ENCODE assay signal across 26 mouse cellular contexts in genomic region chr12:69713628-69714027, GRCm38 (mm10).
"Had no signal": no experiment of that assay in that cellular context is flagged by ENCODE, and none has a peak within 500 bp of the region (broad histone marks: within the 10 kb centered on the region; RNA-seq: fewer than 3 reads in every experiment).

No protein-coding gene starts in this region.

- H3K27ac ChIP-seq: gastrocnemius, adult 2 months; heart, embryonic 13.5 days; heart, embryonic 15.5 days; hindbrain, embryonic 10.5 days; hindbrain, embryonic 12.5 days; hindbrain, embryonic 14.5 days; kidney, embryonic 15.5 days; limb, embryonic 13.5 days; limb, embryonic 15.5 days; liver, embryonic 13.5 days; liver, embryonic 15.5 days had no signal

- DNase-seq: gastrocnemius, adult 2 months; gastrocnemius, postnatal 10 days; gastrocnemius, postnatal 25 days; heart, adult 18-20 months; heart, postnatal 14 days; heart, postnatal 36 days; kidney, postnatal 10 days; kidney, postnatal 25 days; layer of hippocampus, adult 9-11 months; layer of hippocampus, postnatal 36 days; left cerebral cortex, postnatal 4 days; liver, embryonic 13.5 days; lung, adult 18-20 months had no signal

- ATAC-seq: hindbrain, embryonic 16.5 days; inflammation-experienced regulatory T-cells, adult 6 months had no signal

- H3K27me3 ChIP-seq: heart, embryonic 13.5 days; heart, embryonic 15.5 days; hindbrain, embryonic 12.5 days; kidney, embryonic 15.5 days; limb, embryonic 13.5 days; limb, embryonic 15.5 days; liver, embryonic 13.5 days; liver, embryonic 15.5 days had no signal

- H3K9me3 ChIP-seq: heart, embryonic 13.5 days; heart, embryonic 15.5 days; limb, embryonic 15.5 days; liver, embryonic 15.5 days had no signal

- H3K4me2 ChIP-seq: heart, embryonic 11.5 days; heart, embryonic 13.5 days; heart, embryonic 15.5 days; hindbrain, embryonic 12.5 days; hindbrain, embryonic 14.5 days; kidney, embryonic 15.5 days; limb, embryonic 13.5 days; limb, embryonic 15.5 days; liver, embryonic 11.5 days; liver, embryonic 13.5 days; liver, embryonic 15.5 days had no signal

- H3K4me3 ChIP-seq: gastrocnemius, adult 2 months; heart, embryonic 13.5 days; heart, embryonic 15.5 days; hindbrain, embryonic 10.5 days; hindbrain, embryonic 12.5 days; kidney, embryonic 15.5 days; limb, embryonic 13.5 days; limb, embryonic 15.5 days; liver, embryonic 13.5 days; liver, embryonic 15.5 days had no signal

- H3K9ac ChIP-seq: heart, embryonic 13.5 days; heart, embryonic 15.5 days; hindbrain, embryonic 12.5 days; hindbrain, embryonic 14.5 days; kidney, embryonic 15.5 days; limb, embryonic 13.5 days; limb, embryonic 15.5 days; liver, embryonic 13.5 days; liver, embryonic 15.5 days had no signal

- H3K4me1 ChIP-seq: heart, embryonic 13.5 days; heart, embryonic 15.5 days; hindbrain, embryonic 10.5 days; hindbrain, embryonic 12.5 days; kidney, embryonic 15.5 days; limb, embryonic 13.5 days; limb, embryonic 15.5 days; liver, embryonic 13.5 days; liver, embryonic 15.5 days had no signal
